Mouse (Mus musculus): ENCODE results near the gene Gm20830. TPM values are rescaled to one million over a fixed set of nuclear protein-coding genes. Genes with fewer than 3 reads are reported as not detected.
"Not testable (repeated sequence)": the region's sequence is repeated elsewhere in the genome, so short reads cannot be mapped to it uniquely, and the experiment has no call there.

Gene Gm20830
- not detected in 2 replicates for polyA plus RNA-seq (2015; fragmentation: Nextera tagmentation; extraction: Ambion mirVana)

DNA sequence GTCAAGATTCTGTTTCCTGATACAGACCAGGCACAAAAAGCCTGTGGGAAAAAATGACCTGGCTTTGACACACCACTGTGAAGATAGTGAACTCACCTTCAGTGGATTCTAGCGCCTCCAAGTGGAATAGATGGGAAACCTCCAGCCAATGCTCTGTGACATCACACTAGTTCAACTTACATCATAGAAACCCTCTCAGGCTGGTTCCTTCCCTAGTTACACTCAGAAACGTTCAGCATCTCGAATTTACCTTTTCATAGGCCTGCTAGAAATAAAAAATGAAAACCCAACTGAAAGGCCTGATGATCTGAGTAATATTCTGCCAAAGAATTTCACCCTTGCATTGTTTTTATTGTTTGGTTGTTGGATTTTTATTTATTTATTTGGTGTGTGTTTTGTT lies at the start of gene Gm20830:
TSS of gene Gm20830 (minus strand) at position 101 of the 400 bp plus-strand sequence.
- H3K36me3 ChIP-seq (replicated peaks; ENCODE audit: insufficient read depth, low read length); H3K27ac ChIP-seq (ENCODE audit: low read depth); H3K4me3 ChIP-seq (ENCODE audit: low read depth, low read length); ATAC-seq; H3K9ac ChIP-seq (replicated peaks); H3K4me2 ChIP-seq (ENCODE audit: low read depth, low read length); H3K4me1 ChIP-seq (ENCODE audit: insufficient read depth); H3K9me3 ChIP-seq (ENCODE audit: low read length); H3K27me3 ChIP-seq (ENCODE audit: insufficient read depth, low read length); DNase-seq: not testable (repeated sequence)
- 14% methylated on average over 2 of the region's 3 CpGs for WGBS (ENCODE audit: insufficient replicate concordance)

Other genes with a start within 250 kb of the Gm20830 start
- not detected in 2 replicates for gene Gm21719, start 235.4 kb downstream of the Gm20830 start, polyA plus RNA-seq (2015; fragmentation: Nextera tagmentation; extraction: Ambion mirVana)

Measured in liver, postnatal 0 days (tissue).